Mouse (Mus musculus) midbrain, embryonic 10.5 days (tissue): ENCODE data around the gene Cryba1. TPM values are rescaled to one million over a fixed set of nuclear protein-coding genes. Genes with fewer than 3 reads are reported as not detected.

Experiments
- DNase-seq: peaks from one replicate; pipeline ENCODE4 v3.0.0-alpha.2; 2017; ENCODE audit warnings: low spot score
- H3K27ac ChIP-seq: fragments of 300-500 bp; sonication (generic); replicated peaks from 2 replicates; pipeline ENCODE4 v1.5.1; 2016; ENCODE audit warnings: mild to moderate bottlenecking
- H3K27me3 ChIP-seq: fragments of 300-500 bp; sonication (generic); 2 replicates; pipeline ENCODE4 v1.6.1; 2016; ENCODE audit warnings: low read depth, mild to moderate bottlenecking; ENCODE audit not compliant: poor library complexity, severe bottlenecking
- H3K36me3 ChIP-seq: fragments of 300-500 bp; sonication (generic); 2 replicates; pipeline ENCODE4 v1.6.1; 2016; ENCODE audit warnings: mild to moderate bottlenecking, moderate library complexity
- H3K4me1 ChIP-seq: fragments of 300-500 bp; sonication (generic); 2 replicates; pipeline ENCODE4 v1.6.1; 2016
- H3K4me3 ChIP-seq: fragments of 300-500 bp; sonication (generic); 2 replicates; pipeline ENCODE4 v1.5.1; 2016; ENCODE audit warnings: mild to moderate bottlenecking, moderate library complexity
- H3K9me3 ChIP-seq: fragments of 300-500 bp; sonication (generic); replicated peaks from 2 replicates; pipeline ENCODE4 v1.6.1; 2016; ENCODE audit warnings: mild to moderate bottlenecking
- WGBS: fragments of 180-500 bp; shearing (Covaris S2); methylation state at CpG from one replicate; pipeline ENCODE4 v1.1.7; 2016; 5-methylcytosine and 5-hydroxymethylcytosine counted together
- polyA plus RNA-seq: library from polyadenylated mRNA; unstranded; fragments of >200 nt; fragmentation: Nextera tagmentation; extraction: Ambion mirVana; gene quantifications from 2 replicates; pipeline ENCODE4 v1.2.1, GENCODE M21; 2016

The Cryba1 gene
- polyA plus RNA-seq, 1 experiment from 2014 or later, result 2.0 TPM

DNA sequence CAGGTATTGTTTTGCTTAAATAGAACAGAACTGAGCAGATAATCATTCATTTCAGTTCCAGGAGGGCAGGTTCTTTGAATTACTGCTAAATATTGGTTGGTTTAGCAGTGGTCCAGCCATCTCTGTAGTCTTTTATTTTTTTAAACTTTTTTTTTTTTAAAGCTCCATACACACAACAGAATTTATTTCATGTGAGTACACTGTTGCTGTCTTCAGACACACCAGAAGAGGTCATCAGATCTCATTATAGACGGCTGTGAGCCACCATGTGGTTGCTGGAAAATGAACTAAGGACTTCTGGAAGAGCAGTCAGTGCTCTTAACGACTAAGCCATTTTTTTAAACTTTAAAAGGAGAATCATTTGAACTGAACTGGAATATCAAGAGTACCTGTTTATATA is 27.9 kb downstream of the Cryba1 start:
- Histone ChIP-seq H3K27ac (no peak overlapping the region), H3K27me3 (no peaks in the 10 kb centered on the region), H3K4me1 (no peaks in the 10 kb centered on the region), H3K4me3 (no peak overlapping the region), H3K9me3 (peaks cover 7% of the 10 kb centered on the region; the same call in 1 of the 2 replicates), H3K36me3 (peaks cover 98% of the 10 kb centered on the region)
- 92% methylated on average over 2 of the region's 2 CpGs for WGBS
- no peak for DNase-seq

DNA sequence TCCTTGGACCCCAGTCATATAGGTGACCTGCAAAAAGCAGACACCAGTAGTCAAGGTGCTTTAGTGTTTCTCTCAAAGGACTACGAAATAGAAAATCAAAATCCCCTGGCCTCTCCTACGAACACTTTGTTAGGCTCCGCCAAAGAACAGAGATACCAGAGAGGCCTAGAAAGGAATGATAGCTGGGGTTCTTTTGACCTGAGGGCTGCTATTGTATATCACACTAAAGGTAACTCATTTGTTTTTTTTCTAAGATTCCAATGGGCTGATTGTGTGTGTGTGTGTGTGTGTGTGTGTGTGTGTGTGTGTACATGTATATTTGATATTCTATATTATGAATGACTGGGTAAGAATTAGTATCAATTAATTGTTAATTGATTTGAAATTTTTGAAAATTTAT is 32.1 kb downstream of the Cryba1 start:
- H3K36me3 ChIP-seq, result peaks cover 92% of the 10 kb centered on the region
- 93% methylated on average over 3 of the region's 3 CpGs for WGBS

DNA sequence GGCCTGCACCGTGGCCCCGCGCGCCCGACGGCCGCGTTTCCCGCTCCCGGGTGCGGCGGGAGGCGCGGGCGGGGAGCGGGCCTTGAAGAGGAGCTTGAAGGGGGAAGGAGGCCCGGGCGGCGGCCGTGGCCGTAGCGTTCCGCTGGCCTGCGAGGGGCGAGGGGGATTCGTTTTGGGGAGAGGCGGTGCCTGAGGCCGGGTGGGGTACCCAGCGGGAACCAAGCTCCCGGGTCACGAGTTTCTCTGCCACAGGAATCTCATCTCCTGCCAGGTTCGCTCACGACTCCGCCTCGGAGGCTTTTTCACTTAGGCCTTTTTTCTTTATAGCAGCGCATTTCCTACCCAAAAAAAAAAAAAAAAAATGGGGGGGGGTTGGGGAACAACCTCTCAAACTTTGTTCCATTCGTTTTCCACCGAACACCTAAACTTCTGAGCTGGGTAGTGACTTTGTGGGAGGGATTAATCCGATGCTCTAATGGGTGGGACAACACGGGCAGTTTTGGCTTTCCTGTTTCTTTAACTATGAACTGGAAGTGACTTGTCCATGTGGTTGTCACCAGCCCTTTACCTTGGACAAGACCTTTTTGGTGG is 37.4 kb downstream of the Cryba1 start:
- under 1% methylated on average over 40 of the region's 40 CpGs for WGBS
- Histone ChIP-seq H3K27me3 (peaks cover 16% of the 10 kb centered on the region; the same call in 1 of the 2 replicates), H3K4me3 (peak overlapping the region; percentile 84), H3K36me3 (peaks cover 39% of the 10 kb centered on the region), H3K27ac (peak overlapping the region; percentile 98), H3K9me3 (no peaks in the 10 kb centered on the region), H3K4me1 (peaks cover 21% of the 10 kb centered on the region)
- DNase-seq, result peak; percentile 64

More for the DNA sequence above, 32.1 kb downstream of the Cryba1 start:
- Histone ChIP-seq H3K9me3 (peaks cover 7% of the 10 kb centered on the region; the same call in 1 of the 2 replicates), H3K4me1 (peaks cover 10% of the 10 kb centered on the region), H3K27ac (no peak overlapping the region), H3K4me3 (no peak overlapping the region), H3K27me3 (no peaks in the 10 kb centered on the region)
- no peak for DNase-seq

DNA sequence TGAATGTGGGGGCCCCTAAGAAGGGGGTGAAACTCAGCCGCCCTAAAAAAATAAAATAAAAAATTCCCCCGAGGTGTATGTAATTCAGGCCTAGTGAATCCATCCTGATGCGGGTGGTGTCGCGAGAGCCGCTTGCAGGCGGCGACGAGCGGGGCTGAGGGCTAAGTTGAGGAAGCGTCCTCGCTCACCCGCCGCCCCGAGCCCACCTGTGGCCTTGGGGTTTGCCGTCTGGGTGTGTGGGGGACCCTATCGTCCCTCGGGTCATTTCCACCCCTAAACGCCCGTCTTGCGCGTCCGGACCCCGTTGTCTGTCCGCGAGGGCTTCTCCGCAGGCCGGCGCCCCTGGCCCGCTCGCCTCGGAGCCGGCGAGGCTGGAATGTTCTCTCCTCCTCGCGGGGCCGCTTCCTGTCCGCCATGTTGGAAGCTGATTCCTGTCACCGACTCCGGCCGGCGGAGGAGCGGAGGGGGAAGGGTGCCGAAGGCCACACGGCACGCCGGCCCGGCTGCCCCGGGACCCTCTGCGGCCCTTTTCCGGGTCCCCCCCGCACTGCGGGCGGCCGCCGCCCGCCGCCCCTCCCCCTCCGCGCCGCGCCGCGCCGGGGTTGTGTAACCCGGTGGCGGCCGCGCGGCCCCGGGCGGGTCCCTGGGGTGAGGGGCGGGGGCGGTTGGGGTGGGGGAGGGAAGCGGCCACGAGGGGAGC is 38.1 kb downstream of the Cryba1 start:
- Histone ChIP-seq H3K27ac (peak overlapping the region; percentile 98), H3K4me3 (peak overlapping the region; percentile 84), H3K9me3 (no peaks in the 10 kb centered on the region), H3K36me3 (peaks cover 33% of the 10 kb centered on the region), H3K4me1 (peaks cover 21% of the 10 kb centered on the region), H3K27me3 (peaks cover 16% of the 10 kb centered on the region; the same call in 1 of the 2 replicates)
- WGBS, result under 1% methylated on average over 62 of the region's 76 CpGs
- peak; percentile 84 for DNase-seq

DNA sequence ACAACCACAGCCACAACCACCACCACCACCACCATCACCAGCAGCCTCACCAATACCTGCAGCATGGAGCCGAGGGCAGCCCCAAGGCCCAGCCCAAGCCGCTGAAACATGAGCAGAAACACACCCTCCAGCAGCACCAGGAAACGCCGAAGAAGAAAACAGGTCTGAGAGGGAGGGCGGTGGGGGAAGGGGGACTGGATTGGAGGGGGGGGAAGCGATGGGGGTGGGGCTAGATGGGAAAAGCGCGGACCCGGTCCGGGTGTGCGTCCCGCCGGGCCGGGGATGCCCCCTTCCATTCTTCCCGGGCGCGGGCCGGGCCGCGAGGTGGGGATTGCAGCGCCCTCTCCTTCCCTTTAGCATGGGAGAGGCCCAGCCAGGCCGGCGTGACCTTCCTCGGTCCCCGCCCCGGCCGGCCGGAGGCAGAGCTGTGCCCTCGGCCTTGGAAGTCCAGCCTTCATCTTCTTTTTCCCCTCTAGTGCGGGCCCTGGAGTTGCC is 38.7 kb downstream of the Cryba1 start:
- peak overlapping the region; percentile 84 for H3K4me3 ChIP-seq
- peaks cover 21% of the 10 kb centered on the region for H3K4me1 ChIP-seq
- H3K27ac ChIP-seq, result peak overlapping the region; percentile 98
- WGBS, result under 1% methylated on average over 30 of the region's 30 CpGs
- H3K9me3 ChIP-seq, result no peaks in the 10 kb centered on the region
- DNase-seq, result peak; percentile 61
- peaks cover 27% of the 10 kb centered on the region for H3K36me3 ChIP-seq
- peaks cover 16% of the 10 kb centered on the region; the same call in 1 of the 2 replicates for H3K27me3 ChIP-seq

DNA sequence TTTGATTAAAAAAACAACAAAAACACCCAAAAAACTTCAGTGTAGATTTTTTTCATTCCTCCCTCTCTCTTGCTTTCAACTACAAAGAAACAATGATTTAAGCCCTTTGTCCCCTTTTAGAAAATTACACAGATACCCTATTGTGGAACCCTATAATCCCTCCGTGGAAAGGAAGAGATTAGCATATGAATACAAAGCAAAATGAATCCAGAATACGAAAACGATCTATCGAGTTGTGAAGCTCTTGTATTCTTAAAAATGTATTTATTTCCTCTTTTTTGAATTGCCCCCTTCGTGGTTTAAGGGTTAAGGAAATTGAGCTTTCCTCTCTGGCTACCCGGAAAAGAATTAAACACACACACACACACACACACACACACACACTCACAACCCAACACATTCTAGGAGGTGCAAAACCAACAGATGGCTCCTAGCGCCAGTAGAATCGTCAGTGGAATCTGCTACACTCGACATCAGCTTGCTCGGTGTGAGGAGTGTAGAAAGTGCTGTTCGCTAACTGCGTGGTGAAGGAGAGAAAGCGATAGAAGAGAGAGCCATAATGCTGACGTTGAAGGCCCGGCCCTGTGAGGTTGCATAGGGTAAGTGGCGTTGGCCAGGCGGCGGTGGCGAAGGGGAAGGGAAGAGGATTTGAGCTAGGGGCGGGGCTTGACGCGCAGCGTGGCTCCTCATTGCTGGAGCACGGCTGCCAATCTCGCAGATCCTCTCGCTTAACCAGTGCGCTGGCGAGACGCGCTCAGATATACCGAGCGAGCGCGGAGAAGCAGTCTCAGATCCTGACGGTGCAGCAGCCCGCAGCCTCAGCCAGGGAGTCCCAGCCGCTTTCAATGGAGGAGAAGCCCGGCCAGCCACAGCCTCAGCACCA is 39.5 kb downstream of the Cryba1 start, which contains the start of gene Nufip2:
Gene Nufip2 (plus strand): TSS at position 773 of the 883 bp plus-strand sequence.
- H3K27ac ChIP-seq, result peak within 1 kb of the TSS; percentile 98
- peak within 1 kb of the TSS; percentile 84 for H3K4me3 ChIP-seq
- H3K27me3 ChIP-seq, result peaks cover 16% of the 10 kb centered on the region; the same call in 1 of the 2 replicates
- H3K9me3 ChIP-seq, result no peaks in the 10 kb centered on the region
- WGBS, result under 1% methylated on average over 38 of the region's 38 CpGs
- H3K36me3 ChIP-seq, result peaks cover 19% of the 10 kb centered on the region
- peaks cover 21% of the 10 kb centered on the region for H3K4me1 ChIP-seq
- DNase-seq, result peak; percentile 99

DNA sequence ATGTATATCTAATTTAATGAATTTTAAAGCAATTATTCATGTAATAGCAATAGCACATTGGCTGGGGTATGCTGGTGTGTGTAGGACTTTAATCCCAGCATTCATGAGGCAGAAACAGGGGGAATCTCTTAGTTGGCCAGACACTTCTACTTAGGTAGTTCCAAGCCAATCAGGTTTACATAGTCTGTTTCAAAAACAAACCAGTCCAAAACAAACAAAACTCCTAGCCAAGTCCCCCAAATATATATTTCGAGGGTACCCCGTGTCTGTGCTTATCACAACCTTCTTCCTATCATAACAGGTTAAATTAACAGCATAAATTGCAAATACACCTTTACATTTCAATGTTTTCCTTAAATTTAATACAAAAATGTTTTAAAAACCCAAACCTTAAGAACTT is 40.2 kb downstream of the Cryba1 start:
- DNase-seq, result no peak
- Histone ChIP-seq H3K4me3 (peak overlapping the region; percentile 84), H3K27me3 (peaks cover 16% of the 10 kb centered on the region; the same call in 1 of the 2 replicates), H3K9me3 (no peaks in the 10 kb centered on the region), H3K36me3 (peaks cover 12% of the 10 kb centered on the region), H3K4me1 (peaks cover 26% of the 10 kb centered on the region), H3K27ac (peak overlapping the region; percentile 98)
- WGBS, result 66% methylated on average over 2 of the region's 2 CpGs

DNA sequence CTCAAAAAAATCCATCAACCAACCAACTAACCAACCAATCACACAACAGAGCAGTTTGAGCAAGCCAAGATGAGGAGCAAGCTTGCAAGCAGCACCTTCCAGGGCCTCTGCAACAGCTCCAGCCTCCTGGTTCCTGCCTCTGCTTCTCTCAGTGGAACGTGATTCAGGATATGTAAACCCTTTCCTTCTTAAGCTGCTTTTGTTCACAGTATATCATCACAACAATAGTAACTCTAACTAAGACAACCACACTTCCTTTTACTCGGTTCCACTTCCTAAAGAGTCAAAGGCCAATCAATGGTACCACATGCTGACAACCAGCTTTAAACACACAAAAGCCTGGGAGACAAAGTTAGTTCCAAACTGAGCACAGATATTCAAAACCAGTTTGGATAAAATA is 45.1 kb downstream of the Cryba1 start:
- Histone ChIP-seq H3K27ac (no peak overlapping the region), H3K36me3 (no peaks in the 10 kb centered on the region), H3K27me3 (peaks cover 16% of the 10 kb centered on the region; the same call in 1 of the 2 replicates), H3K4me3 (no peak overlapping the region), H3K4me1 (peaks cover 15% of the 10 kb centered on the region), H3K9me3 (no peaks in the 10 kb centered on the region)
- WGBS, result 2% methylated on average over 2 of the region's 2 CpGs
- DNase-seq, result no peak

DNA sequence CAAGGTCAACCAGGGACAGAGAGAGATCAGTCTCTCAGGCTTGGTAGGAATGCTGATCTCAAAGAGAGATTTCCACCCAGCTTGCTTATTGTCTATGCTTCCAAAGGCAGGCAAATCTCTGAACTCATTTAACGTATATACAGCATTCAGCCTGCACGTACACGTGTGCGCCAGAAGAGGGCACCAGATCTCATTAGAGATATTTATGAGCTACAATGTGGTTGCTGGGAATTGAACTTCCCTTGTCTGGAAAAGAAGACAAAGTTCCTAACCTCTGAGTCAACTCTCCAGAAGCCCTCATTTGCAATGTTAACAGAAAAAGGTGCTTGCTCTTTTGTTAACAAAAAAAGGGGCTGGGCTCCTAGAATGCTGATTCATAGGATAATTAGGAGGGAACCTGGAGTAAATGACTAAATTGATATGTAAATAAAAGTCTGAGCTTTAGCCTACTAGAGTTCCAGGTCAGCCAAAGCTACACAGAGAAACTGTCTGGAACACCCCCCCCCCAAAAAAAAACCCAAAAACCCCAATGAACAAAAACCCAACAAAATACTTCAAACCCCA is 51.6 kb downstream of the Cryba1 start:
- Histone ChIP-seq H3K4me1 (no peaks in the 10 kb centered on the region), H3K27ac (no peak overlapping the region), H3K27me3 (no peaks in the 10 kb centered on the region), H3K36me3 (no peaks in the 10 kb centered on the region), H3K9me3 (no peaks in the 10 kb centered on the region; the same call in 1 of the 2 replicates), H3K4me3 (no peak overlapping the region)
- DNase-seq, result no peak
- WGBS, result 63% methylated on average over 4 of the region's 4 CpGs

DNA sequence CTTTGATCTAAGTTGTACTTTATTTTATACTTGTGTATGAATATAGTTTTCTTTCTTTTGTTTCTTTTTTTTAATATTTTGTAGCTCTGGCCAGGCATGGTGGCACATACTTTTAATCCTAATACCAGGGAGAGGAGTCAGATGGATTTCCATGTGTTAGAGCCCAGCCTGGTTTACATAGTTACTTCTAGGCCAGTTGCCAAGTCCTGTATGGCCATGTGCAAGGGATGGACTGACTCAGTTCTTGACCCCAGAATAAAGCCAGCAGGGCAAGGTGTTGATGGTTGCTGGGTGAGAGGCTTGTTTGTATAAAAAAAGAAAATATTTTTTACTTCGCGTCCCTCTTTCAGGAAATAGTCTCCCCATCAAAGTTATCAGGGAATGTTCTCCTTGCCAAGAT is 52.3 kb downstream of the Cryba1 start:
- Histone ChIP-seq H3K4me1 (no peaks in the 10 kb centered on the region), H3K9me3 (no peaks in the 10 kb centered on the region; the same call in 1 of the 2 replicates), H3K4me3 (no peak overlapping the region), H3K36me3 (no peaks in the 10 kb centered on the region), H3K27me3 (no peaks in the 10 kb centered on the region), H3K27ac (no peak overlapping the region)
- DNase-seq, result no peak
- 97% methylated on average over 2 of the region's 2 CpGs for WGBS
